Mouse (Mus musculus) mesoderm, embryonic 11.5 days (tissue): Measurements from ENCODE around the gene Prm1.
"Not testable (repeated sequence)": the region's sequence is repeated elsewhere in the genome, so short reads cannot be mapped to it uniquely, and the experiment has no call there.

Source experiments
- DNase-seq: peaks from one replicate; pipeline ENCODE4 v3.0.0-alpha.2; 2012; ENCODE audit warnings: low read depth, low spot score

Prm1 gene

GRCm38 (mm10) chr16:10824536-10824935 lies 18.9 kb upstream of the Prm1 start:
- DNase-seq = no peak

GRCm38 (mm10) chr16:10821387-10821786 lies 15.7 kb upstream of the Prm1 start:
- no peak for DNase-seq

- no peak for DNase-seq
Measured at GRCm38 (mm10) chr16:10819966-10820365, 14.3 kb upstream of the Prm1 start.

GRCm38 (mm10) chr16:10818579-10819135 lies 13.0 kb upstream of the Prm1 start:
- no peak for DNase-seq

GRCm38 (mm10) chr16:10814864-10815263 lies 9.2 kb upstream of the Prm1 start:
- no peak for DNase-seq

- no peak for DNase-seq
Measured at GRCm38 (mm10) chr16:10813726-10814125, 8.1 kb upstream of the Prm1 start.

GRCm38 (mm10) chr16:10812865-10813371 lies 7.3 kb upstream of the Prm1 start, which contains the start of gene Gm11172:
Gm11172 (plus strand) TSS chr16:10812915.
- no peak for DNase-seq

- no peak for DNase-seq
Measured at GRCm38 (mm10) chr16:10810376-10810775, 4.7 kb upstream of the Prm1 start.

- not testable (repeated sequence) for DNase-seq
Measured at GRCm38 (mm10) chr16:10802420-10802819, 3.2 kb downstream of the Prm1 start.

GRCm38 (mm10) chr16:10796034-10796433 lies 9.6 kb downstream of the Prm1 start, which contains the start of gene Prm2:
Prm2 (minus strand) TSS chr16:10796134.
- DNase-seq = no peak

- DNase-seq = no peak
Measured at GRCm38 (mm10) chr16:10790702-10791101, 14.9 kb downstream of the Prm1 start, which contains the start of gene Prm3. Prm3 (minus strand) TSS chr16:10790914.

- no peak for DNase-seq
Measured at GRCm38 (mm10) chr16:10788866-10789265, 16.8 kb downstream of the Prm1 start.

- no peak for DNase-seq
Measured at GRCm38 (mm10) chr16:10788271-10788670, 17.4 kb downstream of the Prm1 start, which contains the start of gene Tnp2. Tnp2 (minus strand) TSS chr16:10788660.

- no peak for DNase-seq
Measured at GRCm38 (mm10) chr16:10787548-10788058, 18.0 kb downstream of the Prm1 start.

- DNase-seq = no peak
Measured at GRCm38 (mm10) chr16:10786782-10787547, 18.7 kb downstream of the Prm1 start.

- peak; percentile 91 for DNase-seq
Measured at GRCm38 (mm10) chr16:10786288-10786687, 19.4 kb downstream of the Prm1 start.

- DNase-seq = peak; percentile 91
Measured at GRCm38 (mm10) chr16:10785371-10786231, 20.0 kb downstream of the Prm1 start, which contains the start of gene Socs1. Socs1 (minus strand) TSS chr16:10785536.

GRCm38 (mm10) chr16:10784793-10785370 lies 20.8 kb downstream of the Prm1 start:
- peak; percentile 94 for DNase-seq

- DNase-seq = peak; percentile 59
Measured at GRCm38 (mm10) chr16:10783883-10784792, 21.5 kb downstream of the Prm1 start.

GRCm38 (mm10) chr16:10783451-10783850 lies 22.2 kb downstream of the Prm1 start:
- no peak for DNase-seq
